Mouse (Mus musculus): ENCODE results near the gene Samd1. TPM values are rescaled to one million over a fixed set of nuclear protein-coding genes. Genes with fewer than 3 reads are reported as not detected.

Gene Samd1
- polyA plus RNA-seq, 1 experiment from 2014 or later: 17.0 TPM

DNA sequence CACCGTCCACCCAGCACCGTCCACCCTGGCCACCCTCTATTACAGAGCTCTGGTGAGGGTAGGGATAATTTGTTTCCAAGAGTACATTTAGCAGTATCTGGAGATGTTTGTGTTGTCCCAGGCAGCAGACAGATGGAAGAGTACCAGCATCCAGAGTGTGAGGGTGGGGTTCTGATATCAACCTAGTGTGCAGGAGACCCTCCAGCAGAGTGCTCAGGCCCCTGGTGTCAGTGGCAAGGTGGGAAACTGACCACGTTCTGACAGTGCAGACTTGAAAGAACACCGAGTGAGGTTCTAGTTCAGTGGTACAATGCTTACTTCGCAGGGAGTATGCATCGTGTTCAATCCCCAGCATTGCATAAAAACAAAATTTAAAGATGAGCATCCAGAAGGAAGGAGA, 25.8 kb upstream of the Samd1 start:
- WGBS: 69% methylated on average over 6 of the region's 6 CpGs
- peak overlapping the region; percentile 90; the same call in 1 of the 2 replicates for H3K27ac ChIP-seq (ENCODE audit: low read depth, low read length)
- H3K9ac ChIP-seq (ENCODE audit: low read depth, low read length): peak overlapping the region; percentile 72; the same call in 1 of the 2 replicates
- DNase-seq (ENCODE audit: low spot score) (no peak), ATAC-seq (ENCODE audit: low FRiP score) (no peak)
- peak overlapping the region; percentile 92; the same call in 1 of the 2 replicates for H3K4me3 ChIP-seq (ENCODE audit: low read depth, low read length)
- H3K27me3 ChIP-seq (ENCODE audit: control insufficient read depth, insufficient read depth, low read length): no peaks in the 10 kb centered on the region
- peak overlapping the region; percentile 85 for H3K4me2 ChIP-seq (replicated peaks; ENCODE audit: low read depth, low read length)
- 0 out of 2 replicates have a peak, but pooled peaks cover 2% of the 10 kb centered on the region for H3K36me3 ChIP-seq (ENCODE audit: control insufficient read depth, insufficient read depth, low read length)
- H3K9me3 ChIP-seq (ENCODE audit: control insufficient read depth, low read length): no peaks in the 10 kb centered on the region
- H3K4me1 ChIP-seq (replicated peaks; ENCODE audit: control insufficient read depth, insufficient read depth, low read length): peaks cover 4% of the 10 kb centered on the region; the same call in 1 of the 2 replicates

DNA sequence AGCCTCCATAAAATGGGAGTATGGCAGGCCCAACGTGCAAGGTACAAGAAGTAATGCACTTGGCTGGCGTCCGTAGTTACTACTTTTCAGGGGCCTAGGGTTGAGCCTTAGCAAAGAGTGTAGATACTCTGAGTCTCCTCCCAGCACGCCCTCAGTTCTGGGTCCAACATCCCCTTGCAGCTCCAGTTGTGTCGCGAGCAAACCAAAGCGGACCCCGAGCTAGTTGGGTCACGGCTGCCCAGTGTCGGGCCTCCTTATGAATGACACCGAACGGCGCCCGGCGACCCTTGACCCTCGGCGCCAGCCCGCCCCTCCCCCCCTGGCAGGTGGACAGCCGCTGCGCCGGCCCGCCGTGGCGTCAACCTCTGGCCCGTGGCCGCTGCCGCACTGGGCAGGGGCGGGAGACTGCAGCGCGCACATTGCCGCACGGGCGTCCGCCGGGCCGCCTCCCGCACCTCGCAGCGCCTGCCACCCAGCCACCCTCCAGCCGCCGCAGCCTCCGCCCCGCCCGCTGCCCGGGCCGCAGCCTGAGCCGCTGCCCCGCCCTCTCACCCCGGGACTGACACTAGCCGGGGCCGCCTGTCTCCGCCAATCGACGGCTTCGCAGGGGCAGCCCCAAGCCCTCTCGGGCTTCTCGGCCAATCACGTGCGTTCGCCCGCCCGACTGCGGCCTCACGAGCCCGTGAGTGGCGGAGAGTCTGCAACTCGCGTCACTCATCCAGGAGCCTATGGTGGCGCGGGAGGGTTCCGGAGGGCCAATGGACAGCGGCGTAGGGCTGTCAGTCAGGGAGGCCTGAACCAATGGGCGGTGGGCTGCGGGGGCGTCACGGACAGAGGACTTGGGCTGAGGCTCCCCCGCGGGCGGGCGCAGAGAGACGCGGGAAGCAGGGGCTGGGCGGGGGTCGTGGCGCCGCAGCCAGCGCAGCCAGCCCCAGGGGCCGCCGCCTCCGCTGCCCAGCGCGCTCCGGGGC, 25.0 kb upstream of the Samd1 start, which contains the start of gene Prkaca:
Prkaca (plus strand) TSS at position 844 of the 971 bp plus-strand sequence.
- DNase-seq (ENCODE audit: low spot score): peak; percentile 97
- peak within 1 kb of the TSS; percentile 90 for H3K27ac ChIP-seq (ENCODE audit: low read depth, low read length)
- peak within 1 kb of the TSS; percentile 91 for H3K4me2 ChIP-seq (replicated peaks; ENCODE audit: low read depth, low read length)
- peak within 1 kb of the TSS; percentile 92 for H3K4me3 ChIP-seq (ENCODE audit: low read depth, low read length)
- H3K9ac ChIP-seq (ENCODE audit: low read depth, low read length): peak within 1 kb of the TSS; percentile 92
- no peaks in the 10 kb centered on the region for H3K27me3 ChIP-seq (ENCODE audit: control insufficient read depth, insufficient read depth, low read length)
- no peaks in the 10 kb centered on the region for H3K9me3 ChIP-seq (ENCODE audit: control insufficient read depth, low read length)
- H3K36me3 ChIP-seq (ENCODE audit: control insufficient read depth, insufficient read depth, low read length): 0 out of 2 replicates have a peak, but pooled peaks cover 2% of the 10 kb centered on the region
- peaks cover 4% of the 10 kb centered on the region; the same call in 1 of the 2 replicates for H3K4me1 ChIP-seq (replicated peaks; ENCODE audit: control insufficient read depth, insufficient read depth, low read length)
- WGBS: under 1% methylated on average over 57 of the region's 94 CpGs
- peak; percentile 100 for ATAC-seq (ENCODE audit: low FRiP score)

DNA sequence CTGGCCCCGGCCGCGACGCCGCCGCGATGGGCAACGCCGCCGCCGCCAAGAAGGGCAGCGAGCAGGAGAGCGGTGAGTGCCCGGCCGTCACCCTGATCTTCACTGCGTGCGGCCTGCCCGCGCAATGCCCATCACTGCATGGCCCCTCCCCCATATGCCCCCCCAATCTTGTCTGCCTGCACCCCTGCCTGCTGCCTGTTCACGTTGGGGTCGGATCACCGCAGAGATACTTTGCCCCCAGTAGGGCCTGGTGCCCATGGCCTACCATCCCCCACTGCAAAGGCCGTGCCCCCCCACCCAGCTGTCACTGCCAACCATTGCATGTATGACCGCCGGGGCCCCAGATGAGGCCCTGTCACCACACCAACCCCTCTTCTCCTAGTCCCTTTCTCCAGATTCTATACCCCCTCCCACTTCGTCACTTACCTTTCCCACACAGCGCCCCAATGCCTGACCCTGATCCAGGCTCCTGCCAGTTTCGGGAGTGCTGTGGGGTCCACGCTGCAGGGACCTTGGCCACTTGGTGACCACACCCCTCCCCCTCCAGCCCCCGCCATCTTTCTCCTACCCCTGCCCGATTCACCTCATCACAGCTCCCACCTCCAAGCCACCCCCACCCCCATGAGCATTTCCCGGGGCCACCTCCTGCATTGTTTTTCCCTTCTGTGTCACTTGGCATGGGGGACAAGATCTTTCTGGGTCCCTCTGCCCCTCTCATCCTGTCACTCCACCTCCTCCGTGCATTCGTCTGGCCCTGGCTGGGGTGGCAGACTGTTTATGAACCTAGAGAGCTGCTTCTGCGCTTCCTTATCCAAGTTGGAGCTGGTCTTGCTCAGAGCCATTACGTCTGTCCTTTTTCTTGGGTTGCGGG, 24.1 kb upstream of the Samd1 start:
- H3K27ac ChIP-seq (ENCODE audit: low read depth, low read length): peak overlapping the region; percentile 78
- DNase-seq (ENCODE audit: low spot score) (no peak), ATAC-seq (ENCODE audit: low FRiP score) (no peak)
- WGBS: 6% methylated on average over 35 of the region's 37 CpGs
- H3K27me3 ChIP-seq (ENCODE audit: control insufficient read depth, insufficient read depth, low read length): no peaks in the 10 kb centered on the region
- H3K9me3 ChIP-seq (ENCODE audit: control insufficient read depth, low read length): no peaks in the 10 kb centered on the region
- peaks cover 4% of the 10 kb centered on the region; the same call in 1 of the 2 replicates for H3K4me1 ChIP-seq (replicated peaks; ENCODE audit: control insufficient read depth, insufficient read depth, low read length)
- H3K9ac ChIP-seq (ENCODE audit: low read depth, low read length): peak overlapping the region; percentile 92
- H3K4me3 ChIP-seq (ENCODE audit: low read depth, low read length): peak overlapping the region; percentile 92
- peak overlapping the region; percentile 91 for H3K4me2 ChIP-seq (replicated peaks; ENCODE audit: low read depth, low read length)
- 0 out of 2 replicates have a peak, but pooled peaks cover 2% of the 10 kb centered on the region for H3K36me3 ChIP-seq (ENCODE audit: control insufficient read depth, insufficient read depth, low read length)

DNA sequence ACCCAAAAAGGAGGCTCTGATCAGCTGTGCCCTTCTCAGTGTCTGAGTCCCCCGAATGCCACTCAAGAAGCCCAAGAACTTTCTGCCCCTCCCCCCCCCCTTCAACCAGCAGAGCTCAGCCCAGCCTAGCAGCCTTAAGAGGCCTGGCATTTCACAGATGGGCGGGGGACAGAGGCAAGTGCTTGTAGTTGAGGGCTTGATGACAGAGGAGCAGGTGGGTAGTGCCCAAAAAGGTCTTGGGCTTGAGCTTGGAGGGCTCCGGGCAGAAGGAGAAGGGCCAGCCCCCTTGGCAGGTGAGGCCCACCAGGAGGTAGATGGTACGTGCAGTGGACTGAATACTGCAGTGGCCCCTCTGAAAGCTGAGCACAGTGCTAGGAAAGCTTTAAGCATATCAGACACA, 23.0 kb upstream of the Samd1 start:
- no peaks in the 10 kb centered on the region for H3K36me3 ChIP-seq (ENCODE audit: control insufficient read depth, insufficient read depth, low read length)
- ATAC-seq (ENCODE audit: low FRiP score) (no peak), DNase-seq (ENCODE audit: low spot score) (no peak)
- H3K9ac ChIP-seq (ENCODE audit: low read depth, low read length): no peak overlapping the region
- H3K4me1 ChIP-seq (replicated peaks; ENCODE audit: control insufficient read depth, insufficient read depth, low read length): peaks cover 4% of the 10 kb centered on the region; the same call in 1 of the 2 replicates
- no peaks in the 10 kb centered on the region for H3K9me3 ChIP-seq (ENCODE audit: control insufficient read depth, low read length)
- 89% methylated on average over 4 of the region's 4 CpGs for WGBS
- no peak overlapping the region for H3K4me3 ChIP-seq (ENCODE audit: low read depth, low read length)
- H3K4me2 ChIP-seq (replicated peaks; ENCODE audit: low read depth, low read length): 0 out of 2 replicates have a peak overlapping the region, but pooled peaks have one; percentile 14
- no peaks in the 10 kb centered on the region for H3K27me3 ChIP-seq (ENCODE audit: control insufficient read depth, insufficient read depth, low read length)
- H3K27ac ChIP-seq (ENCODE audit: low read depth, low read length): no peak overlapping the region

DNA sequence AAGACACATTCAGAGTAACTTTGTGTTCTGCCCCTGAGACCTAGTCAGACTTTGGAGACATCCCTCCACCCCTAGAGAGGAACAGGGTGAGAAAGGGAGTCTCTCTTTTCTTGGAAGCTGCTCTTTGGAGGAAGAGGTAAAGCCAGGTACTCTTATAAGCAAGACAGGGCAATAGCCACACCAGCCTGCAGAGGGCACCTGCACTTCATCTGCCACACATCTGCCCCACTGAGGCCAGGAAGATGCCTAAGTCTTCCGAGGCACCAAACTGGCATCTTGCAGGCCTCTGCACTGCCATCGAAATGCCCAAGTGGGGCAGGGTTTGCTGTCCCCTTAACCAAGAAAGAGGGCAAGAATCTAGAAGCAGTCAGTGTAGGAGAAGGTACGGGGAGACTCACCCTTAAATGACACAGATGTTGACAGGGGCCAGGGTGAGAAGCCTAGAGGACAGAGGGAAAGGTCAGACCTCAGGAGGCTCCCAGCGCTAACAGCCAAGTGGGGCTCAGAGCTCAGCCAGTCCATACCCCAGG, 21.3 kb upstream of the Samd1 start:
- ATAC-seq (ENCODE audit: low FRiP score): no peak
- H3K4me1 ChIP-seq (replicated peaks; ENCODE audit: control insufficient read depth, insufficient read depth, low read length): peaks cover 4% of the 10 kb centered on the region; the same call in 1 of the 2 replicates

DNA sequence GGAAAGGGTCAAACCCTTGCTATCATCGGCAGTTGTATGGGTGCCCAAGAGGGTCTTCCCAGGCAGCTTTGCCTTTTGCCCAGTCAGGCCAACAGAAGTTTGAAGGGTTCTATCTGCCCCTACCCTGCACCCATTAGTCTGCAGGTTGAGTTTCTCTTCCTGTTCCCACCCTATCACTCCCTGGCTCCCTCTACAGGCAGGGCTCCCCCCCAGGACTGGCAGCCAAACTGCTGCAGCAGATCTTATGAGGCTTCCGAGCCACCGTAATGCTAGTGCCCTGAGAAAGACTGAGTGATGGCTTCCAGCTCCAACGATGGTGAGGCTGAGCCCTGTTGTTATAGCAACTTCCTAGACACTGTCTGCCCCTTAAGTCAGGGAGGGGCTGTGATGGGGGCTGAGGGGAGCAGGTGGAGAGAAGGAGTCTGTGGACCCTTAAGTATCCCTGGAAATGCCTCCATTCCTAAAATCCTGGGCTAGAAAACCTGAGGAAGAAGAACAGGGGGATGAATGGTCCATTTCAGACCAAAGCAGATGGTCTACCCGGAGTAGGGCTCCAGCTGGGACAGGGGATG, 20.6 kb upstream of the Samd1 start:
- Histone ChIP-seq H3K27ac (ENCODE audit: low read depth, low read length) (no peak overlapping the region), H3K4me3 (ENCODE audit: low read depth, low read length) (no peak overlapping the region), H3K9me3 (ENCODE audit: control insufficient read depth, low read length) (no peaks in the 10 kb centered on the region), H3K4me2 (replicated peaks; ENCODE audit: low read depth, low read length) (no peak overlapping the region; the same call in 1 of the 2 replicates), H3K4me1 (replicated peaks; ENCODE audit: control insufficient read depth, insufficient read depth, low read length) (peaks cover 4% of the 10 kb centered on the region; the same call in 1 of the 2 replicates), H3K36me3 (ENCODE audit: control insufficient read depth, insufficient read depth, low read length) (0 out of 2 replicates have a peak, but pooled peaks cover 3% of the 10 kb centered on the region), H3K27me3 (ENCODE audit: control insufficient read depth, insufficient read depth, low read length) (no peaks in the 10 kb centered on the region), H3K9ac (ENCODE audit: low read depth, low read length) (no peak overlapping the region)
- DNase-seq (ENCODE audit: low spot score) (no peak), ATAC-seq (ENCODE audit: low FRiP score) (no peak)
- WGBS: 91% methylated on average over 5 of the region's 5 CpGs

More for the DNA sequence above, 21.3 kb upstream of the Samd1 start:
- no peak for DNase-seq (ENCODE audit: low spot score)
- Histone ChIP-seq H3K27me3 (ENCODE audit: control insufficient read depth, insufficient read depth, low read length) (no peaks in the 10 kb centered on the region), H3K27ac (ENCODE audit: low read depth, low read length) (no peak overlapping the region), H3K9ac (ENCODE audit: low read depth, low read length) (no peak overlapping the region), H3K4me2 (replicated peaks; ENCODE audit: low read depth, low read length) (no peak overlapping the region), H3K4me3 (ENCODE audit: low read depth, low read length) (no peak overlapping the region), H3K36me3 (ENCODE audit: control insufficient read depth, insufficient read depth, low read length) (0 out of 2 replicates have a peak, but pooled peaks cover 3% of the 10 kb centered on the region), H3K9me3 (ENCODE audit: control insufficient read depth, low read length) (no peaks in the 10 kb centered on the region)
- WGBS: 80% methylated on average over 4 of the region's 4 CpGs

DNA sequence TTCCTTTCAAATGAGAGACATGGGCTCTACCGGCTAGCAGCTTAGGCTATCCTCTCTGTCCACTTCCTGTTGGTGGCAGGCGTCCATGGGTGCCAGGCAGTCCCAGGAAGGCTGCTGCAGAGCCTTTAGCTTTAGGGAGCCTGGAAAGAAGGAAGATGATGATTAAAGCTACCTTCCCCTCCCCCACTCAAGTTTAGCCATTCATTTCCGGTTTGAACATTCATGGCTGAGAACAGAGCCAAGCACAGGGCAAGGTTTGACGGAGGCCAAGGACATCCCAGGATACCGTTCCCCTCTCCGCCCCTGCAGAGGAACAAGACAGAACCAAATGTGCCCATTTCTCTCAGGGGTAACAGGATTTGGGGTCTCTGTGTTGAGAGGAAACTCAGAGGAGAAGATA, 19.8 kb upstream of the Samd1 start:
- no peak for ATAC-seq (ENCODE audit: low FRiP score)
- H3K4me2 ChIP-seq (replicated peaks; ENCODE audit: low read depth, low read length): no peak overlapping the region

More for the DNA sequence above, 19.8 kb upstream of the Samd1 start:
- Histone ChIP-seq H3K4me1 (replicated peaks; ENCODE audit: control insufficient read depth, insufficient read depth, low read length) (peaks cover 4% of the 10 kb centered on the region; the same call in 1 of the 2 replicates), H3K27ac (ENCODE audit: low read depth, low read length) (no peak overlapping the region), H3K4me3 (ENCODE audit: low read depth, low read length) (no peak overlapping the region), H3K36me3 (ENCODE audit: control insufficient read depth, insufficient read depth, low read length) (0 out of 2 replicates have a peak, but pooled peaks cover 3% of the 10 kb centered on the region), H3K27me3 (ENCODE audit: control insufficient read depth, insufficient read depth, low read length) (no peaks in the 10 kb centered on the region), H3K9me3 (ENCODE audit: control insufficient read depth, low read length) (no peaks in the 10 kb centered on the region), H3K9ac (ENCODE audit: low read depth, low read length) (no peak overlapping the region)
- 78% methylated on average over 6 of the region's 6 CpGs for WGBS
- DNase-seq (ENCODE audit: low spot score): no peak
